Mouse (Mus musculus): ENCODE data around the gene 2510039O18Rik. TPM values are rescaled to one million over a fixed set of nuclear protein-coding genes. Genes with fewer than 3 reads are reported as not detected.
A peak's percentile ranks its signal among the peaks of the same experiment; 100 is the strongest.

The 2510039O18Rik gene
- polyA plus RNA-seq, 1 experiment from 2014 or later = 6.5 TPM

GRCm38 (mm10) chr4:147920973-147921372 is 19.7 kb upstream of the 2510039O18Rik start:
- Histone ChIP-seq H3K27ac (ENCODE audit: low read depth) (no peak overlapping the region), H3K9me3 (ENCODE audit: low read length) (no peaks in the 10 kb centered on the region), H3K4me3 (ENCODE audit: low read depth, low read length) (no peak overlapping the region), H3K9ac (replicated peaks) (no peak overlapping the region), H3K36me3 (replicated peaks; ENCODE audit: insufficient read depth, low read length) (peaks cover 21% of the 10 kb centered on the region), H3K4me1 (ENCODE audit: insufficient read depth) (no peaks in the 10 kb centered on the region), H3K4me2 (ENCODE audit: low read depth, low read length) (no peak overlapping the region), H3K27me3 (ENCODE audit: insufficient read depth, low read length) (no peaks in the 10 kb centered on the region)
- 75% methylated on average over 10 of the region's 10 CpGs for WGBS (ENCODE audit: insufficient replicate concordance)
- ATAC-seq (no peak), DNase-seq (no peak)
- no peak for TF ChIP-seq CTCF (IDR thresholded peaks at IDR 0.05; ENCODE audit: low read depth)
- TF ChIP-seq EP300 (IDR thresholded peaks at IDR 0.05; ENCODE audit: low read depth) = no peak

GRCm38 (mm10) chr4:147922341-147922740 is 18.4 kb upstream of the 2510039O18Rik start:
- Histone ChIP-seq H3K4me3 (ENCODE audit: low read depth, low read length) (no peak overlapping the region), H3K9me3 (ENCODE audit: low read length) (no peaks in the 10 kb centered on the region), H3K27me3 (ENCODE audit: insufficient read depth, low read length) (no peaks in the 10 kb centered on the region), H3K4me2 (ENCODE audit: low read depth, low read length) (no peak overlapping the region; the same call in 1 of the 2 replicates), H3K27ac (ENCODE audit: low read depth) (no peak overlapping the region), H3K9ac (replicated peaks) (no peak overlapping the region), H3K36me3 (replicated peaks; ENCODE audit: insufficient read depth, low read length) (peaks cover 18% of the 10 kb centered on the region), H3K4me1 (ENCODE audit: insufficient read depth) (no peaks in the 10 kb centered on the region; the same call in 1 of the 2 replicates)
- 49% methylated on average over 11 of the region's 11 CpGs for WGBS (ENCODE audit: insufficient replicate concordance)
- no peak for DNase-seq
- TF ChIP-seq EP300 (IDR thresholded peaks at IDR 0.05; ENCODE audit: low read depth) = no peak
- no peak for TF ChIP-seq CTCF (IDR thresholded peaks at IDR 0.05; ENCODE audit: low read depth)
- ATAC-seq = peak; percentile 35; the same call in 1 of the 2 replicates

- H3K4me1 ChIP-seq (ENCODE audit: insufficient read depth) = no peaks in the 10 kb centered on the region; the same call in 1 of the 2 replicates
- 38% methylated on average over 8 of the region's 8 CpGs for WGBS (ENCODE audit: insufficient replicate concordance)
- TF ChIP-seq EP300 (IDR thresholded peaks at IDR 0.05; ENCODE audit: low read depth) (no peak), CTCF (IDR thresholded peaks at IDR 0.05; ENCODE audit: low read depth) (no peak)
- DNase-seq (peak; percentile 70), ATAC-seq (peak; percentile 75)
- no peaks in the 10 kb centered on the region for H3K27me3 ChIP-seq (ENCODE audit: insufficient read depth, low read length)
- peaks cover 18% of the 10 kb centered on the region for H3K36me3 ChIP-seq (replicated peaks; ENCODE audit: insufficient read depth, low read length)
- H3K27ac ChIP-seq (ENCODE audit: low read depth) = peak overlapping the region; percentile 34; the same call in 1 of the 2 replicates
- H3K9me3 ChIP-seq (ENCODE audit: low read length) = no peaks in the 10 kb centered on the region
- H3K4me2 ChIP-seq (ENCODE audit: low read depth, low read length) = no peak overlapping the region
- no peak overlapping the region for H3K4me3 ChIP-seq (ENCODE audit: low read depth, low read length)
- H3K9ac ChIP-seq (replicated peaks) = no peak overlapping the region
These were observed 13.0 kb upstream of the 2510039O18Rik start for GRCm38 (mm10) chr4:147927705-147928104.

GRCm38 (mm10) chr4:147928136-147928535 is 12.6 kb upstream of the 2510039O18Rik start:
- H3K27ac ChIP-seq (ENCODE audit: low read depth) = peak overlapping the region; percentile 34; the same call in 1 of the 2 replicates
- no peak overlapping the region for H3K4me3 ChIP-seq (ENCODE audit: low read depth, low read length)
- TF ChIP-seq CTCF (IDR thresholded peaks at IDR 0.05; ENCODE audit: low read depth) = no peak
- H3K27me3 ChIP-seq (ENCODE audit: insufficient read depth, low read length) = no peaks in the 10 kb centered on the region
- H3K36me3 ChIP-seq (replicated peaks; ENCODE audit: insufficient read depth, low read length) = peaks cover 16% of the 10 kb centered on the region
- DNase-seq (no peak), ATAC-seq (peak; percentile 28; the same call in 1 of the 2 replicates)
- no peaks in the 10 kb centered on the region; the same call in 1 of the 2 replicates for H3K4me1 ChIP-seq (ENCODE audit: insufficient read depth)
- 33% methylated on average over 9 of the region's 9 CpGs for WGBS (ENCODE audit: insufficient replicate concordance)
- no peaks in the 10 kb centered on the region for H3K9me3 ChIP-seq (ENCODE audit: low read length)
- H3K9ac ChIP-seq (replicated peaks) = no peak overlapping the region
- H3K4me2 ChIP-seq (ENCODE audit: low read depth, low read length) = no peak overlapping the region

GRCm38 (mm10) chr4:147928540-147928939 is 12.2 kb upstream of the 2510039O18Rik start:
- Histone ChIP-seq H3K4me1 (ENCODE audit: insufficient read depth) (no peaks in the 10 kb centered on the region; the same call in 1 of the 2 replicates), H3K27me3 (ENCODE audit: insufficient read depth, low read length) (no peaks in the 10 kb centered on the region), H3K9me3 (ENCODE audit: low read length) (no peaks in the 10 kb centered on the region), H3K36me3 (replicated peaks; ENCODE audit: insufficient read depth, low read length) (peaks cover 12% of the 10 kb centered on the region), H3K4me3 (ENCODE audit: low read depth, low read length) (no peak overlapping the region), H3K9ac (replicated peaks) (no peak overlapping the region), H3K4me2 (ENCODE audit: low read depth, low read length) (no peak overlapping the region), H3K27ac (ENCODE audit: low read depth) (no peak overlapping the region)
- ATAC-seq = peak; percentile 15; the same call in 1 of the 2 replicates
- 74% methylated on average over 7 of the region's 7 CpGs for WGBS (ENCODE audit: insufficient replicate concordance)
- DNase-seq = no peak
- TF ChIP-seq CTCF (IDR thresholded peaks at IDR 0.05; ENCODE audit: low read depth) (no peak), EP300 (IDR thresholded peaks at IDR 0.05; ENCODE audit: low read depth) (no peak)

- Histone ChIP-seq H3K27ac (ENCODE audit: low read depth) (no peak overlapping the region), H3K9ac (replicated peaks) (no peak overlapping the region), H3K4me3 (ENCODE audit: low read depth, low read length) (no peak overlapping the region), H3K4me1 (ENCODE audit: insufficient read depth) (peaks cover 10% of the 10 kb centered on the region), H3K27me3 (ENCODE audit: insufficient read depth, low read length) (no peaks in the 10 kb centered on the region), H3K9me3 (ENCODE audit: low read length) (no peaks in the 10 kb centered on the region), H3K36me3 (replicated peaks; ENCODE audit: insufficient read depth, low read length) (peaks cover 7% of the 10 kb centered on the region; the same call in 1 of the 2 replicates), H3K4me2 (ENCODE audit: low read depth, low read length) (no peak overlapping the region)
- DNase-seq (no peak), ATAC-seq (no peak)
- WGBS (ENCODE audit: insufficient replicate concordance) = 81% methylated on average over 14 of the region's 14 CpGs
- TF ChIP-seq EP300 (IDR thresholded peaks at IDR 0.05; ENCODE audit: low read depth) = no peak
- TF ChIP-seq CTCF (IDR thresholded peaks at IDR 0.05; ENCODE audit: low read depth) = no peak
These were observed 9.7 kb upstream of the 2510039O18Rik start for GRCm38 (mm10) chr4:147930946-147931345.
